ENCODE assay signal across 25 mouse cellular contexts in genomic region chr2:25257250-25257649, GRCm38 (mm10). TPM values are rescaled to one million over a fixed set of nuclear protein-coding genes. Genes with fewer than 3 reads are reported as not detected.
"Had no signal": no experiment of that assay in that cellular context is flagged by ENCODE, and none has a peak within 500 bp of the region (broad histone marks: within the 10 kb centered on the region; RNA-seq: fewer than 3 reads in every experiment).

No protein-coding gene starts in this region.

RNA-seq across cellular contexts. Expression of gene Cysrt1, which starts 15.0 kb away (rescaled TPM):
- total RNA-seq: heart, postnatal 10 days; heart, postnatal 14 days; heart, postnatal 25 days; heart, postnatal 36 days; heart, postnatal 4 days; hematopoietic stem cell, adult 5-6 weeks; hindbrain, postnatal 0 days; layer of hippocampus, adult 18-20 months; layer of hippocampus, adult 8-10 months; layer of hippocampus, postnatal 10 days; layer of hippocampus, postnatal 14 days; layer of hippocampus, postnatal 36 days; left cerebral cortex, adult 18-20 months had no signal
- polyA plus RNA-seq: heart, embryonic 10.5 days; heart, embryonic 11.5 days; heart, embryonic 12.5 days; heart, embryonic 13.5 days; heart, embryonic 14.5 days; heart, embryonic 16.5 days; heart, postnatal 0 days; hindbrain, embryonic 10.5 days; hindbrain, embryonic 11.5 days; hindbrain, embryonic 12.5 days; inflammation-experienced regulatory T-cells, adult 6 months; kidney, embryonic 14.5 days had no signal
